Mouse (Mus musculus) lung, postnatal 0 days (tissue): ENCODE measurements at regions not wholly inside any gene's neighbourhood (a gene's known extent, or its start where the extent isn't known, plus 50 kb on each side); places are given as distances from the start of the nearest gene placed in this dataset.

Experiments
- CTCF ChIP-seq: IDR thresholded peaks from 2 replicates; pipeline ENCODE4 v1.5.1; 2016; ENCODE audit warnings: antibody characterized with exemption, mild to moderate bottlenecking
- EP300 ChIP-seq: IDR thresholded peaks from 2 replicates; pipeline ENCODE4 v1.6.1; 2016; ENCODE audit warnings: antibody characterized with exemption, mild to moderate bottlenecking, control low read depth

- TF ChIP-seq CTCF (no peak), EP300 (no peak)
Measured at GRCm38 (mm10) chr8:17724672-17725071, 1253.4 kb downstream of the Defb40 start.
